20 mouse cellular contexts compared by ENCODE assay signal in the genomic region with DNA sequence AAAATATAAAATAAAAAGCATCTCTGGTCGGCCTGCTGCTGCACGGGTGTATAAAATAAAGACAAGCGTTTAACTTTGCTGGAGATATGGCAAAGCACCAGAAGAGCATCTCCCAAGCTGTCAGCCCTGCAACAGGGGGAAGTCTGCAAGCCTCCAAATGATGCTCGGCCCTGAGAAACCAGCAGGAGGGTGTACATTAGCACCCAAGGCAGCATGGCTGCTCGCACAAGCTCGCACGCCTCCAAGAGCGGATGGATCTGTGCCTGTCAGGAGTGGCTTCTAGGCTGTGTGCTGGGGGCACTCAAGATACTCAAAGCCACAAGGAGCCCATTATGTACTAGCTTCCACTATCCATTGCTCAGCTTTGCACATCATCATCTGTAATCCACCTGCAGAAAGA. TPM values are rescaled to one million over a fixed set of nuclear protein-coding genes. Genes with fewer than 3 reads are reported as not detected.
DNase-seq lines count a peak whose midpoint lies in the region; ATAC-seq lines count a peak whose summit lies in the region.
"Had no signal": no experiment of that assay in that cellular context is flagged by ENCODE, and none has a peak within 500 bp of the region (broad histone marks: within the 10 kb centered on the region; RNA-seq: fewer than 3 reads in every experiment).

No protein-coding gene starts in this region.

- H3K9me3 ChIP-seq in forebrain, embryonic 13.5 days (replicated peaks) = no peaks in the 10 kb centered on the region
- H3K9me3 ChIP-seq in forebrain, embryonic 10.5 days = no peaks in the 10 kb centered on the region
- H3K9me3 ChIP-seq in forebrain, embryonic 16.5 days (ENCODE audit: control insufficient read depth, low read length) = no peaks in the 10 kb centered on the region
- H3K9me3 ChIP-seq: hindbrain, embryonic 12.5 days; kidney, embryonic 15.5 days; limb, embryonic 15.5 days; megakaryocyte, embryonic 14.5 days had no signal

- H3K4me1 ChIP-seq in forebrain, embryonic 13.5 days = 0 out of 2 replicates have a peak, but pooled peaks cover 4% of the 10 kb centered on the region
- peaks cover 8% of the 10 kb centered on the region; the same call in 1 of the 2 replicates for H3K4me1 ChIP-seq in forebrain, embryonic 10.5 days
- H3K4me1 ChIP-seq in forebrain, embryonic 16.5 days (replicated peaks; ENCODE audit: control insufficient read depth, insufficient read depth, low read length) = 0 out of 2 replicates have a peak, but pooled peaks cover 5% of the 10 kb centered on the region

- no peak overlapping the region for H3K4me2 ChIP-seq in forebrain, embryonic 13.5 days
- H3K4me2 ChIP-seq in forebrain, embryonic 16.5 days (ENCODE audit: low read length) = no peak overlapping the region
- H3K4me2 ChIP-seq: hindbrain, embryonic 12.5 days; kidney, embryonic 15.5 days; limb, embryonic 15.5 days; lung, embryonic 14.5 days had no signal

- H3K36me3 ChIP-seq in forebrain, embryonic 13.5 days (ENCODE audit: poor library complexity, severe bottlenecking) = peaks cover 27% of the 10 kb centered on the region; the same call in 1 of the 2 replicates
- H3K36me3 ChIP-seq in forebrain, embryonic 10.5 days (replicated peaks) = peaks cover 89% of the 10 kb centered on the region
- peaks cover 5% of the 10 kb centered on the region; the same call in 1 of the 2 replicates for H3K36me3 ChIP-seq in forebrain, embryonic 16.5 days (ENCODE audit: control insufficient read depth, insufficient read depth)

- 84% methylated on average over 8 of the region's 8 CpGs for WGBS in forebrain, embryonic 13.5 days
- 90% methylated on average over 8 of the region's 8 CpGs for WGBS in forebrain, embryonic 10.5 days
- 63% methylated on average over 8 of the region's 8 CpGs for WGBS in forebrain, embryonic 16.5 days

- no peak for DNase-seq in forebrain, embryonic 10.5 days (ENCODE audit: extremely low spot score, low spot score)
- peak; percentile 44 to 61 for DNase-seq in layer of hippocampus, adult 18-20 months (ENCODE audit: low spot score in 2 of 2)
- DNase-seq in layer of hippocampus, postnatal 10 days (ENCODE audit: low spot score in 2 of 2) = no peak
- peak; percentile 10 for DNase-seq in right cerebral cortex, postnatal 25 days
- DNase-seq: adrenal gland, postnatal 10 days; cerebellum, adult 9-10 months; kidney, postnatal 36 days; left cerebral cortex, postnatal 4 days; lung, embryonic 14.5 days; midbrain, embryonic 14.5 days; thymus, postnatal 25 days had no signal

- peak; percentile 52; the same call in 1 of the 2 replicates for ATAC-seq in forebrain, embryonic 13.5 days
- peak; percentile 49 for ATAC-seq in forebrain, embryonic 16.5 days
- ATAC-seq in megakaryocyte progenitor cell, adult 5-6 weeks (replicated peaks; ENCODE audit: poor library complexity) = no peak
- ATAC-seq: intestine, postnatal 0 days had no signal

- H3K27ac ChIP-seq in forebrain, embryonic 13.5 days = 0 out of 2 replicates have a peak overlapping the region, but pooled peaks have one; percentile 31
- H3K27ac ChIP-seq in forebrain, embryonic 10.5 days = no peak overlapping the region
- 0 out of 2 replicates have a peak overlapping the region, but pooled peaks have one; percentile 33 for H3K27ac ChIP-seq in forebrain, embryonic 16.5 days (ENCODE audit: low read length)
- H3K27ac ChIP-seq: hindbrain, embryonic 12.5 days; limb, embryonic 15.5 days; liver, embryonic 14.5 days had no signal

- H3K4me3 ChIP-seq in forebrain, embryonic 13.5 days = no peak overlapping the region
- no peak overlapping the region for H3K4me3 ChIP-seq in forebrain, embryonic 10.5 days
- H3K4me3 ChIP-seq in forebrain, embryonic 16.5 days (replicated peaks; ENCODE audit: low read length) = no peak overlapping the region
- H3K4me3 ChIP-seq: hindbrain, embryonic 12.5 days; kidney, embryonic 15.5 days; limb, embryonic 15.5 days; megakaryocyte, embryonic 14.5 days had no signal

- H3K27me3 ChIP-seq in forebrain, embryonic 13.5 days = no peaks in the 10 kb centered on the region
- H3K27me3 ChIP-seq in forebrain, embryonic 10.5 days (ENCODE audit: poor library complexity, severe bottlenecking) = no peaks in the 10 kb centered on the region
- H3K27me3 ChIP-seq in forebrain, embryonic 16.5 days (replicated peaks; ENCODE audit: control insufficient read depth, insufficient read depth, low read length) = no peaks in the 10 kb centered on the region
- H3K27me3 ChIP-seq: hindbrain, embryonic 12.5 days; kidney, embryonic 15.5 days; limb, embryonic 15.5 days; megakaryocyte, embryonic 14.5 days had no signal

- H3K9ac ChIP-seq in forebrain, embryonic 13.5 days = no peak overlapping the region
- H3K9ac ChIP-seq in forebrain, embryonic 16.5 days (replicated peaks; ENCODE audit: low read depth, low read length) = no peak overlapping the region
- H3K9ac ChIP-seq: hindbrain, embryonic 12.5 days; kidney, embryonic 15.5 days; limb, embryonic 15.5 days; liver, embryonic 14.5 days; lung, embryonic 14.5 days had no signal

RNA-seq across cellular contexts. Expression of gene E2f3, which starts 39.8 kb away (rescaled TPM):
- polyA plus RNA-seq in forebrain, embryonic 13.5 days (2015; fragmentation: Nextera tagmentation; extraction: Ambion mirVana) = 11.5 and 12.4 TPM in 2 replicates
- 22.5 and 25.6 TPM in 2 replicates for polyA plus RNA-seq in forebrain, embryonic 10.5 days (2016; fragmentation: Nextera tagmentation; extraction: Ambion mirVana)
- 10 to 100 TPM; 22.6 to 25.0 TPM for total RNA-seq in layer of hippocampus, adult 18-20 months (2021)
- total RNA-seq in layer of hippocampus, postnatal 10 days (2021) = 10 to 100 TPM; 25.8 to 27.5 TPM
- polyA plus RNA-seq in forebrain, embryonic 16.5 days (2015; fragmentation: Nextera tagmentation; extraction: Ambion mirVana) = 6.9 and 7.3 TPM in 2 replicates
- total RNA-seq in megakaryocyte progenitor cell, adult 5-6 weeks (2015) = 16.9 and 17.8 TPM in 2 replicates
- 11.8 and 12.4 TPM in 2 replicates for total RNA-seq in megakaryocyte progenitor cell, adult 5-6 weeks (2017)

Comparison
In these comparisons a context has a peak if more than half of its experiments do, and no peak if none do; other contexts are left out.
1. DNase-seq: peak in layer of hippocampus, adult 18-20 months (2 of 2) and right cerebral cortex, postnatal 25 days (single experiment); none in forebrain, embryonic 10.5 days (single experiment) and layer of hippocampus, postnatal 10 days (0 of 2).